Mouse (Mus musculus) midbrain, embryonic 14.5 days (tissue): Measurements from ENCODE around the gene Astn2. TPM values are rescaled to one million over a fixed set of nuclear protein-coding genes. Genes with fewer than 3 reads are reported as not detected.

Experiments used
- ATAC-seq: fragments of 200-750 bp; cut with Nextera tagmentation; 2 replicates; pipeline ENCODE4 v1.8.0; 2017; ENCODE audit warnings: moderate number of reproducible peaks, moderate library complexity; ENCODE audit not compliant: low FRiP score, low TSS enrichment
- DNase-seq: peaks from one replicate; pipeline ENCODE4 v3.0.0-alpha.2; 2015
- H3K27ac ChIP-seq: fragments of 300-500 bp; sonication (generic); replicated peaks from 2 replicates; pipeline ENCODE4 v1.5.1; 2014; ENCODE audit warnings: mild to moderate bottlenecking, low read depth, low read length, moderate library complexity
- H3K27me3 ChIP-seq: fragments of 300-500 bp; sonication (generic); 2 replicates; pipeline ENCODE4 v1.6.1; 2014; ENCODE audit warnings: low read length, control low read depth, mixed read lengths; ENCODE audit not compliant: control insufficient read depth, insufficient read depth
- H3K36me3 ChIP-seq: fragments of 300-500 bp; sonication (generic); 2 replicates; pipeline ENCODE4 v1.6.1; 2014; ENCODE audit warnings: low read length, control low read depth; ENCODE audit not compliant: control insufficient read depth, insufficient read depth
- H3K4me1 ChIP-seq: fragments of 300-500 bp; sonication (generic); 2 replicates; pipeline ENCODE4 v1.6.1; 2014; ENCODE audit warnings: mild to moderate bottlenecking, antibody characterized with exemption, low read length, control low read depth; ENCODE audit not compliant: control insufficient read depth, insufficient read depth
- H3K4me2 ChIP-seq: fragments of 300-500 bp; sonication (generic); 2 replicates; pipeline ENCODE4 v1.6.1; 2014; ENCODE audit warnings: mild to moderate bottlenecking, low read length, moderate library complexity
- H3K4me3 ChIP-seq: fragments of 300-500 bp; sonication (generic); replicated peaks from 2 replicates; pipeline ENCODE4 v1.5.1; 2014; ENCODE audit warnings: low read depth, low read length
- H3K9ac ChIP-seq: fragments of 300-500 bp; sonication (generic); replicated peaks from 2 replicates; pipeline ENCODE4 v1.6.1; 2014; ENCODE audit warnings: mild to moderate bottlenecking, low read length, moderate library complexity
- H3K9me3 ChIP-seq: fragments of 300-500 bp; sonication (generic); 2 replicates; pipeline ENCODE4 v1.6.1; 2016; ENCODE audit warnings: low read length, control low read depth, mixed read lengths; ENCODE audit not compliant: control insufficient read depth
- WGBS: fragments of 180-500 bp; shearing (Covaris S2); extraction: QIAGEN DNeasy Blood & Tissue Kit; methylation state at CpG from one replicate; pipeline ENCODE4 v1.1.7; 2014; 5-methylcytosine and 5-hydroxymethylcytosine counted together
- polyA plus RNA-seq: library from polyadenylated mRNA; unstranded; fragments of >200 nt; fragmentation: Nextera tagmentation; extraction: Ambion mirVana; gene quantifications from 2 replicates; pipeline ENCODE4 v1.2.1, GENCODE M21; 2014

Astn2 gene
- polyA plus RNA-seq, 1 experiment from 2014 or later: 4.4 TPM

DNA sequence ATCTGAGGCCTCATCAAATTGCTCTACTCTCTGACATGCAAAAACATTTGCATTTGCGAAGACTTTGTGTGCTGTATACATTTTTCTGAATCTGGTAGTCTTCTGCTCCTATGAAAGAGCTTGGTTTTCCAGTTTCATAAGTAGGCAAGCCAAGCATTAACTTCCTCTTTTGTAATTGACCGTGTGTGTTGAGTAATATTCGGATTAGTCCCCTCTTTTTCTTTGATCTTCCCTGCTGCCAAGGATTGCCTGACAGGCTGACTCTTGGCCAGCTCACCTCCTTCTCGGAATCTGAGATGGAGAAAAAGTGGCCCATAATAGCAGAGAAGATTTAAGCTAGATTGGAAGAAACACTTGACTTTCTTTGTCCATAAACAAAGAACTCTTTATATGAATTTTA is 838.9 kb downstream of the Astn2 start:
- WGBS: 62% methylated on average over 4 of the region's 4 CpGs
- Histone ChIP-seq H3K4me3 (no peak overlapping the region), H3K4me2 (no peak overlapping the region), H3K27ac (no peak overlapping the region), H3K9me3 (no peaks in the 10 kb centered on the region), H3K27me3 (no peaks in the 10 kb centered on the region), H3K9ac (no peak overlapping the region), H3K36me3 (no peaks in the 10 kb centered on the region), H3K4me1 (no peaks in the 10 kb centered on the region)
- DNase-seq (no peak), ATAC-seq (no peak)

DNA sequence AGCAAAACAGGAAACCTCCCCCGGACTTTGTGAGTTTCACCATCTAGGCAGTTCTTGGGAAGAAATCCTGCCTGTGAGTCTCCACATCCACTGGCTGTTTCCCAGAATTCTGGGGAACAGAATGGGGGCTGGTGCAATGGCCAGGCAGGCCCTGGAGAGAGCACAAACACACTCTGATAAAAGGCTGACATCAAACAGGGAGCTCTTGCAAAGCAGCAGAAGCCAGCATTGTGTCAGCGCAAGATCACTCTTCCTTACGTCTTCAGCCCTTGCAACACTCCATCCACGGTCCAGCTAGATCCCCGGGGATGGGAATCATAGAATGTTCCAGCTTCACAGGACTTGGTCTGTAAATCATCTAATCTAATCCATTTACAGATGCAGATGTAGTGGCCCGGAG is 855.9 kb downstream of the Astn2 start:
- H3K36me3 ChIP-seq: no peaks in the 10 kb centered on the region
- no peak for ATAC-seq
- no peaks in the 10 kb centered on the region for H3K9me3 ChIP-seq
- no peak overlapping the region for H3K4me3 ChIP-seq
- no peak overlapping the region for H3K4me2 ChIP-seq
- 80% methylated on average over 6 of the region's 6 CpGs for WGBS
- H3K9ac ChIP-seq: no peak overlapping the region
- H3K4me1 ChIP-seq: no peaks in the 10 kb centered on the region
- no peak overlapping the region for H3K27ac ChIP-seq
- no peaks in the 10 kb centered on the region for H3K27me3 ChIP-seq
- no peak for DNase-seq

DNA sequence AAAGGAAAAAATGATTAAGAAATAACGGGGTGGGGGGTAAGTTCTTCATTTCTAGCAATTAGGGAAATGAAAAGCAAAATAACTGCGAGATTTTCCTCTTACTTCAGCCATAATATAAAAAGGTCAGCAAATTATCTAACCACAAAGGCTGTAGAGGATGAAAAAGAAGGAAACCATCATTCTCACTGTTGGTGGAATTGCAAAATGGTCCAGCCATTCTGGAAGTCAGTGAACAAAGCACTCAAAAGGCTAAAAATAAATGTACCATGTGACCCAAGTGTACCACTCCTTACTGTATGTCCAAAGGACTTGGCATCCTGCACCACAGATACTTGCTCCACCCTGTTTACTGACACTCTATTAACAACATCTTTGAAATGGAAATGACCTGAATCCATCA is 858.8 kb downstream of the Astn2 start:
- Histone ChIP-seq H3K27ac (no peak overlapping the region), H3K4me1 (no peaks in the 10 kb centered on the region), H3K9me3 (no peaks in the 10 kb centered on the region), H3K4me2 (no peak overlapping the region), H3K9ac (no peak overlapping the region), H3K27me3 (no peaks in the 10 kb centered on the region), H3K36me3 (no peaks in the 10 kb centered on the region), H3K4me3 (no peak overlapping the region)
- ATAC-seq (no peak), DNase-seq (no peak)
- WGBS: 86% methylated on average over 2 of the region's 2 CpGs

DNA sequence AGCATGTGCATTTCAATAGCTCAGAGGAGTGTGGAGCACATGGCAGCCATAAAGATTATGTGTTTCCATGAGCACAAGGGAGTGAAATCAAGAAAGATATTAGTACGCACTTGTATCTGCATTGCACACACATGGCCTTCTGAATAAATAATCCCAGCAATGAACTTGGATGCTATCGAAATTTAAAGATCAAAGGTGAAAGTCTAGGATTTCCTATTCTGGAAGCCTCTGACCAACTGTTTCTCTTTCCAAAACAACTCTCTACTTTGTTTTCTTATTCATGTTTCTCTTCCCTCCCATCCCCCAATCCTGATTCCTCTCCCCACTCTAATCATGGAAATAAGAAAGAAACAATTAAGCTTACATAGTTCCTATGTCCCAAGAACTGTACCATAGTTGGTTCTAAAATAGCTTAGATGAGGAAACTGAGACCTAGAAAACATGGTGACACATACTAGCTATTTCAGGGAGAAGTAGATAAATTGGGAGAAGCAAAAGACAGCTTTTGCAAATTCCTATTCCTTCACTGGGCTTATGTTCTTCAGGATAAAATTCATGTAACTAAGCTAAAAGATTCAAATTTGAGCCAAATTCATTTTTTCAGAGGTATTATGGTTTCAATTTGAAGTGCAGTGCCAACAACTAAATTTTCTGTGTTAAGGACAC is 872.2 kb downstream of the Astn2 start:
- Histone ChIP-seq H3K9me3 (no peaks in the 10 kb centered on the region), H3K4me3 (no peak overlapping the region), H3K27me3 (no peaks in the 10 kb centered on the region), H3K9ac (no peak overlapping the region), H3K27ac (no peak overlapping the region), H3K4me2 (no peak overlapping the region), H3K4me1 (no peaks in the 10 kb centered on the region), H3K36me3 (no peaks in the 10 kb centered on the region)
- 98% methylated on average over 2 of the region's 2 CpGs for WGBS
- ATAC-seq: no peak
- DNase-seq: no peak

DNA sequence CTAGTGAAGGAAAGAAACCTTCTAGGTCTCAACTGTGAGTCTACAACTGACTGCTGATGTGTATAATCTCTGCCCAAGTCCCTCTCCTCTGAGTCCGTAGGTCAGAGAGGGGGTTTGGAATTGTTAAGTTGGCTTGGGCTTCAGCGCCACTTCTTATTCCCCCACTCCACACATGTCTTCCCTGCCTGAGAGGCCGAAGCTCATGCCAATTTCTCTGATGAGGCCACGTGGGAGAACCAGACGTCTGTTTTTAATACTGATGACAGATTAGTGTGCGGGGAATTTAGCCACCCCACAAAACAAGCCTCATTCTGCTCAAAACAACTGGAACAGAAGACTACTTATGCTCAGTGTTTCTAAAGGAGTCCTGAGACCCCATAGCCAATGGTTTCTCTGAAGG is 872.8 kb downstream of the Astn2 start:
- Histone ChIP-seq H3K9ac (no peak overlapping the region), H3K36me3 (no peaks in the 10 kb centered on the region), H3K4me1 (no peaks in the 10 kb centered on the region), H3K4me3 (no peak overlapping the region), H3K27me3 (no peaks in the 10 kb centered on the region), H3K27ac (no peak overlapping the region), H3K9me3 (no peaks in the 10 kb centered on the region), H3K4me2 (no peak overlapping the region)
- no peak for ATAC-seq
- DNase-seq: no peak
- WGBS: 69% methylated on average over 6 of the region's 6 CpGs

DNA sequence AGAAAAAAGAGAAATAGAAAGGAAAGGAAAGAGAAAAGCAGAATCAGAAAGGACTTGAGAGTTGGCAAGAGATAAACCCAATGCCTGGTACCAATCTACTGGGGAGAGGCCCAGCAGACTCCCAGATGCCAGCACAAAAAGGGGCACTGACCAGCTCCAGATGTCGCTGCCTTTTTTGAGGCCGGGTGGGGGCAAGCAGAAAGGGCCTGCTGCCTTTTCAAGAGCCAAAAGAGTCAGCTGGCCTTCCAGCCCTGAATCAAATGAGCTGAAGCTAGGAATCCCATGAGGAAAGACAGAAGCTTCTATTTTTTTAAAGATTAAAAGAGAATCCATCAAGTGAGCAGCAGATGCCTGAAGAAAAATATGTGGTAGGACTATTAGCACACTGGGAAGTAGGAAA is 873.5 kb downstream of the Astn2 start:
- Histone ChIP-seq H3K4me1 (no peaks in the 10 kb centered on the region), H3K4me2 (no peak overlapping the region), H3K9ac (no peak overlapping the region), H3K27ac (no peak overlapping the region), H3K9me3 (no peaks in the 10 kb centered on the region), H3K27me3 (no peaks in the 10 kb centered on the region), H3K36me3 (no peaks in the 10 kb centered on the region), H3K4me3 (no peak overlapping the region)
- 77% methylated on average over 2 of the region's 2 CpGs for WGBS
- no peak for ATAC-seq
- no peak for DNase-seq

DNA sequence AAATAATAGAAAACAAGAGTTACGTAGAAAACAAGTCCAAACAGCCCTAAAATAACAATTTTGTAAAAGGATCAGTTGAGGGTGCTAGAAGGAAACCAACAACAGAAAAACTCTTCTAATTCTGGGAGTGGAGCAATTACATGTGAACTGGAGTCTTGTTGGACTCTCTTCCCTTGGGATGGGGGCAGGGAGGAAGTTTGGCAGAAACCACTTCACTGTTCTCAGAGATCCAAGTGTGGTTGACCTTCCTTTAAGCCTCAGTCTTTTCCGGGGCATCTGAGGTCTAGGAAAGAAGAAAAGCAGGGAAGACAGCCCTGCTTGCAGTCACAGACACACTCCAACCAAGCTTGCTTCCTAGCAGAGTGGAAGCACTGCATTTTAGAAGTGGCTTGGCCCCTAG is 896.3 kb downstream of the Astn2 start:
- DNase-seq (no peak), ATAC-seq (no peak)
- no peak overlapping the region for H3K27ac ChIP-seq
- no peaks in the 10 kb centered on the region for H3K27me3 ChIP-seq
- H3K9ac ChIP-seq: no peak overlapping the region
- no peak overlapping the region for H3K4me3 ChIP-seq
- WGBS: 82% methylated on average over 2 of the region's 2 CpGs
- no peaks in the 10 kb centered on the region for H3K36me3 ChIP-seq
- H3K4me1 ChIP-seq: no peaks in the 10 kb centered on the region
- H3K4me2 ChIP-seq: no peak overlapping the region
- H3K9me3 ChIP-seq: no peaks in the 10 kb centered on the region

DNA sequence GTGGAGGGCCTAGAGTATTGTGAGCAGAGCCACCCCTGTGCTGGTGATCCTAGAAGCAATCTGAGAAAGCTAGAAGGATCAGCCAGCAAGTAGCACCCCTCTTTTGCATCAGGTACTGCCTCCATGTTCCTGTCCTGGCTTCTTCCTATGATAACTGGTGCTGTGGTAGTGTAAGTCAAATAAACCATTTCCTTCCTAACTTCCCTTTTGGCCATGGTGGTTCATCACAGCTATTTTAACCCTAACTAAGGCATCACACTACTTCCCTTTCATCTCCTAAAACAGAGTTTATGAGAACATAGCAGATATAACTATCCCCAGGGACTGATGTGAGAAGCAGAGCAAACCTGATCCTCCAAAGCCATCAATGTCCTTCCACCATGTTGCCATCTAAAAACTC is 897.5 kb downstream of the Astn2 start:
- DNase-seq: no peak
- Histone ChIP-seq H3K36me3 (no peaks in the 10 kb centered on the region), H3K9ac (no peak overlapping the region), H3K27ac (no peak overlapping the region), H3K27me3 (no peaks in the 10 kb centered on the region), H3K4me1 (no peaks in the 10 kb centered on the region), H3K9me3 (no peaks in the 10 kb centered on the region), H3K4me3 (no peak overlapping the region), H3K4me2 (no peak overlapping the region)
- ATAC-seq: no peak

DNA sequence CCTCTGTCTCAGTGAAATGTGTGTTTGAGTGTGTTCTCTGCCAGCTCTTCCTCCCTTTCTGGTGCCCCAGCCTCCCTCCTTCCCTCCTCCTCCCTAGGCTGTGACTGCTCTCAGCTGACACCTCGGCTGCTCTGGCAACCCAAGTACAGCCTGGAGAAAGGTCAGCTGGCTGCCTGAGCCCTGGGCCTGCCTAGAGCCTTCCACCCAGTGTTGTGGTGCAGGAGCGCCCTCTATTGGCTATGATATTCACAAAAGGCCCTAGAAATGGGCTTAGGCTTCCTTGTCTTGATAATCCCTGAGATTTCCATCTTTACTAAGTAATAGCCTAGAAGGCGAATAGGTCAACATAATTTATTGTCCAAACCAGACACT is 908.0 kb downstream of the Astn2 start:
- Histone ChIP-seq H3K9ac (no peak overlapping the region), H3K9me3 (no peaks in the 10 kb centered on the region), H3K4me1 (no peaks in the 10 kb centered on the region), H3K4me2 (no peak overlapping the region), H3K4me3 (no peak overlapping the region), H3K27me3 (no peaks in the 10 kb centered on the region), H3K27ac (no peak overlapping the region; the same call in 1 of the 2 replicates), H3K36me3 (no peaks in the 10 kb centered on the region)
- 3% methylated on average over 3 of the region's 3 CpGs for WGBS
- DNase-seq: peak; percentile 94
- peak; percentile 93 for ATAC-seq
